Mouse (Mus musculus) MEL (cell line): Measurements from ENCODE around the gene Cmklr1.

Source experiments
- BHLHE40 ChIP-seq: IDR thresholded peaks from 2 replicates; pipeline ENCODE4 v1.6.1; 2012; ENCODE audit warnings: low read depth, mild to moderate bottlenecking, inconsistent platforms, low read length, improper control_type of control experiment, borderline replicate concordance
- CHD2 ChIP-seq: IDR thresholded peaks from 2 replicates; pipeline ENCODE4 v1.6.1; 2011; ENCODE audit warnings: low read length, improper control_type of control experiment
- CTCF ChIP-seq, 3 experiments: IDR thresholded peaks in 2 of 3; conservative IDR thresholded peaks in 1 of 3; 2 replicates each; pipeline ENCODE4 v1.5.1; 2011 to 2012; ENCODE audit warnings: low read length in 3 of 3, low read depth in 2 of 3, mild to moderate bottlenecking in 2 of 3, improper control_type of control experiment in 1 of 3, inconsistent platforms in 1 of 3, mixed read lengths in 1 of 3, moderate library complexity in 1 of 3; ENCODE audit not compliant: control insufficient read depth in 1 of 3, insufficient read depth in 1 of 3, poor library complexity in 1 of 3, severe bottlenecking in 1 of 3
- EP300 ChIP-seq, 2 experiments: IDR thresholded peaks; 2 replicates each; pipeline ENCODE4 v1.6.1; 2011; ENCODE audit warnings: improper control_type of control experiment in 2 of 2, low read length in 2 of 2, low read depth in 1 of 2, mild to moderate bottlenecking in 1 of 2
- HCFC1 ChIP-seq: IDR thresholded peaks from 2 replicates; pipeline ENCODE4 v1.6.1; 2012; ENCODE audit warnings: low read depth, mild to moderate bottlenecking, inconsistent platforms, low read length, improper control_type of control experiment, moderate library complexity
- JUND ChIP-seq: IDR thresholded peaks from 2 replicates; pipeline ENCODE4 v1.6.1; 2011; ENCODE audit warnings: low read depth, mild to moderate bottlenecking, improper control_type of control experiment, low read length
- MAFK ChIP-seq: IDR thresholded peaks from 2 replicates; pipeline ENCODE4 v1.6.1; 2011; ENCODE audit warnings: low read depth, mild to moderate bottlenecking, low read length, improper control_type of control experiment, borderline replicate concordance
- POLR2A ChIP-seq, 2 experiments: IDR thresholded peaks; 2 replicates each; pipeline ENCODE4 v1.6.1; 2011 to 2012; ENCODE audit warnings: low read length in 2 of 2, mild to moderate bottlenecking in 2 of 2, control low read depth in 1 of 2, improper control_type of control experiment in 1 of 2, low read depth in 1 of 2, moderate library complexity in 1 of 2; ENCODE audit not compliant: control insufficient read depth in 1 of 2, insufficient read depth in 1 of 2, poor library complexity in 1 of 2
- POLR2AphosphoS2 ChIP-seq: IDR thresholded peaks from 2 replicates; pipeline ENCODE4 v1.6.1; 2011; ENCODE audit warnings: low read length, improper control_type of control experiment
- TBP ChIP-seq: IDR thresholded peaks from 2 replicates; pipeline ENCODE4 v1.8.0; 2011; ENCODE audit warnings: low read depth, low read length, improper control_type of control experiment
- UBTF ChIP-seq: IDR thresholded peaks from 2 replicates; pipeline ENCODE4 v1.6.1; 2012; ENCODE audit warnings: low read depth, mild to moderate bottlenecking, inconsistent platforms, low read length, improper control_type of control experiment, moderate library complexity, borderline replicate concordance; ENCODE audit not compliant: insufficient read depth
- USF2 ChIP-seq, 2 experiments: IDR thresholded peaks; 2 replicates each; pipeline ENCODE4 v1.6.1; 2011 to 2012; ENCODE audit warnings: improper control_type of control experiment in 2 of 2, low read length in 2 of 2, borderline replicate concordance in 1 of 2, inconsistent platforms in 1 of 2, low read depth in 1 of 2, mild to moderate bottlenecking in 1 of 2; ENCODE audit not compliant: insufficient read depth in 1 of 2
- ZNF384 ChIP-seq: IDR thresholded peaks from 2 replicates; pipeline ENCODE4 v1.6.1; 2012; ENCODE audit warnings: low read depth, mild to moderate bottlenecking, inconsistent platforms, low read length, improper control_type of control experiment

GRCm38 (mm10) chr5:113664629-113665195 lies 14.5 kb upstream of the Cmklr1 start:
- TF ChIP-seq POLR2AphosphoS2: no peak
- no peak for TF ChIP-seq BHLHE40
- no peak for TF ChIP-seq EP300 (IDR thresholded peaks at IDR 0.05; ENCODE audit: low read depth in 1 of 2, low read length in 2 of 2)
- no peak for TF ChIP-seq MAFK
- TF ChIP-seq HCFC1: no peak
- no peak for TF ChIP-seq USF2 (IDR thresholded peaks at IDR 0.05; ENCODE audit: borderline replicate concordance in 1 of 2, insufficient read depth in 1 of 2, low read depth in 1 of 2, low read length in 2 of 2)
- TF ChIP-seq TBP: no peak
- TF ChIP-seq UBTF: no peak
- no peak for TF ChIP-seq POLR2A (IDR thresholded peaks at IDR 0.05; ENCODE audit: control insufficient read depth in 1 of 2, insufficient read depth in 1 of 2, low read depth in 1 of 2, low read length in 2 of 2, poor library complexity in 1 of 2)
- no peak for TF ChIP-seq CTCF (IDR thresholded peaks at IDR 0.05 in 2 of 3, conservative IDR thresholded peaks at IDR 0.05 in 1 of 3; ENCODE audit: control insufficient read depth in 1 of 3, insufficient read depth in 1 of 3, low read depth in 2 of 3, low read length in 3 of 3, poor library complexity in 1 of 3, severe bottlenecking in 1 of 3)
- no peak for TF ChIP-seq ZNF384
- no peak for TF ChIP-seq CHD2
- TF ChIP-seq JUND: no peak
